Mouse (Mus musculus): ENCODE measurements around the gene Sardh.

GRCm38 (mm10) chr2:27146840-27147239 is 101.3 kb downstream of the Sardh start:
- no peak for TF ChIP-seq CTCF (IDR thresholded peaks at IDR 0.05; ENCODE audit: insufficient read depth, low read depth, low read length)
- TF ChIP-seq POLR2A (IDR thresholded peaks at IDR 0.05; ENCODE audit: insufficient read depth, low read depth, low read length) = no peak
